Mouse (Mus musculus) ES-E14 (cell line): Measurements from ENCODE around the gene Mafg.

Experiments used
- CHD2 ChIP-seq: IDR thresholded peaks from 2 replicates; pipeline ENCODE4 v1.6.1; 2014; ENCODE audit warnings: mild to moderate bottlenecking, low read depth, low read length, inconsistent platforms
- HCFC1 ChIP-seq: IDR thresholded peaks from 2 replicates; pipeline ENCODE4 v1.6.1; 2012; ENCODE audit warnings: low read length, inconsistent platforms, borderline replicate concordance; ENCODE audit not compliant: insufficient read depth
- MAFK ChIP-seq: IDR thresholded peaks from 2 replicates; pipeline ENCODE4 v1.6.1; 2014; ENCODE audit warnings: mild to moderate bottlenecking, low read depth, low read length, inconsistent platforms; ENCODE audit not compliant: insufficient read depth
- ZC3H11A ChIP-seq: IDR thresholded peaks from 2 replicates; pipeline ENCODE4 v1.6.1; 2012; ENCODE audit warnings: low read depth, mild to moderate bottlenecking, inconsistent platforms, low read length, borderline replicate concordance
- ZNF384 ChIP-seq: IDR thresholded peaks from 2 replicates; pipeline ENCODE4 v1.6.1; 2012; ENCODE audit warnings: low read depth, low read length, inconsistent platforms

DNA sequence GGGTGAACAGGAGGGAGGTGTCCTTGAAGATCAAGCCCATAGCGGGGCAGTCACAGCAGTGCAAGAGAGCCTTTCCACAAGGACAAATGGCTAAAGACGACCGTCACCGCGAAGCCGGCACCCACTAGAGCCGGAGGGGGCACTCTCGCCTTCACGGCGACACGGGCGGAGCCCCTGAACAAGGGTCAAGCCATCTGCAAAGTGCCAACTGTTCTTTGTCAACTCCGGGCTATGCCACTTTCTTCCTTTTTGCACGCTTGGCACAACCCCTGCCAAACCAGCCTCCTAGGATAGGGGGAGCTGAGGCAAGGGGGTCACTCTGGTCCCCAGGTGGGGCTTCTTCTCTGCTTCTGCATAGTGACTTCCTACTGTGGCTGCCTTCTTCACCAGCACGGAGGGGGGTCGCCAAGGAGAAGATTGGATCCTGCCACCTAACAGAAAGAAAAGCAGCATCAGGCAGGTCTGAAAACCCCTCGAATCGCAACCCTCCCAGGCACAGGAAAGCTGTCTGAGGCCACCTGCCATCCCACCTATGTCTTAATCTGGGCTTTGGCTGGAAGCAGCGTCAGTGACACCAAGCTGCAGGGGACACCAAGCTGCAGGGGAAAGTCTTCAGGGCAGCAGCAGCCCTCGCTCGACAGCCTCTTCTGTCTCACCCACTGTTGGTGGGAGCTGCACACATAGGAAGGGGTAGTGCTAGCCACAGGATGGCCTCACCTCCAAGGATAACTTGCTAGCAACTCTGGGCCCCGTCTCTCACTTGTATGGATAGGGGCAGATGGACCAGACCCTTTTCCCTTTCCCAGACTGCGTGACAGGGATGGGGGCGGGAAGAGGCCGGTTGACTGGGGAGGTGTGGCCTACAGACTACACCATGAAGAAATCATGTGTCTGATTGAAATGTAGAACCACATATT is 14.5 kb downstream of the Mafg start:
- no peak for TF ChIP-seq ZNF384
- TF ChIP-seq HCFC1 = no peak
- no peak for TF ChIP-seq ZC3H11A
- TF ChIP-seq MAFK = no peak
- TF ChIP-seq CHD2 = no peak
